Mouse (Mus musculus) lung, embryonic 15.5 days (tissue): ENCODE results near the gene Fam83e. TPM values are rescaled to one million over a fixed set of nuclear protein-coding genes. Genes with fewer than 3 reads are reported as not detected.

Source experiments
- ATAC-seq: fragments of 200-750 bp; cut with Nextera tagmentation; 2 replicates; pipeline ENCODE4 v1.8.0; 2017; ENCODE audit warnings: moderate number of reproducible peaks, borderline replicate concordance; ENCODE audit not compliant: low FRiP score, low TSS enrichment; ENCODE audit errors: extremely low read depth
- H3K27ac ChIP-seq: fragments of 300-500 bp; sonication (generic); 2 replicates; pipeline ENCODE4 v1.5.1; 2015; ENCODE audit warnings: moderate library complexity, mild to moderate bottlenecking, inconsistent platforms
- H3K27me3 ChIP-seq: fragments of 300-500 bp; sonication (generic); 2 replicates; pipeline ENCODE4 v1.6.1; 2015; ENCODE audit warnings: inconsistent platforms
- H3K36me3 ChIP-seq: fragments of 300-500 bp; sonication (generic); 2 replicates; pipeline ENCODE4 v1.6.1; 2015; ENCODE audit warnings: inconsistent platforms
- H3K4me1 ChIP-seq: fragments of 300-500 bp; sonication (generic); 2 replicates; pipeline ENCODE4 v1.6.1; 2015; ENCODE audit warnings: inconsistent platforms
- H3K4me2 ChIP-seq: fragments of 300-500 bp; sonication (generic); 2 replicates; pipeline ENCODE4 v1.6.1; 2015; ENCODE audit warnings: inconsistent platforms, mild to moderate bottlenecking, moderate library complexity
- H3K4me3 ChIP-seq: fragments of 300-500 bp; sonication (generic); 2 replicates; pipeline ENCODE4 v1.5.1; 2015; ENCODE audit warnings: mild to moderate bottlenecking, inconsistent platforms
- H3K9ac ChIP-seq: fragments of 300-500 bp; sonication (generic); 2 replicates; pipeline ENCODE4 v1.6.1; 2015; ENCODE audit warnings: inconsistent platforms
- H3K9me3 ChIP-seq: fragments of 300-500 bp; sonication (generic); 2 replicates; pipeline ENCODE4 v1.6.1; 2016; ENCODE audit warnings: inconsistent platforms
- WGBS: fragments of 180-500 bp; shearing (Covaris S2); methylation state at CpG from one replicate; pipeline ENCODE4 v1.1.7; 2015; 5-methylcytosine and 5-hydroxymethylcytosine counted together
- polyA plus RNA-seq: library from polyadenylated mRNA; unstranded; fragments of >200 nt; fragmentation: Nextera tagmentation; extraction: Ambion mirVana; gene quantifications from 2 replicates; pipeline ENCODE4 v1.2.1, GENCODE M21; 2015

The Fam83e gene
- polyA plus RNA-seq, 1 experiment from 2014 or later: 1.5 TPM

DNA sequence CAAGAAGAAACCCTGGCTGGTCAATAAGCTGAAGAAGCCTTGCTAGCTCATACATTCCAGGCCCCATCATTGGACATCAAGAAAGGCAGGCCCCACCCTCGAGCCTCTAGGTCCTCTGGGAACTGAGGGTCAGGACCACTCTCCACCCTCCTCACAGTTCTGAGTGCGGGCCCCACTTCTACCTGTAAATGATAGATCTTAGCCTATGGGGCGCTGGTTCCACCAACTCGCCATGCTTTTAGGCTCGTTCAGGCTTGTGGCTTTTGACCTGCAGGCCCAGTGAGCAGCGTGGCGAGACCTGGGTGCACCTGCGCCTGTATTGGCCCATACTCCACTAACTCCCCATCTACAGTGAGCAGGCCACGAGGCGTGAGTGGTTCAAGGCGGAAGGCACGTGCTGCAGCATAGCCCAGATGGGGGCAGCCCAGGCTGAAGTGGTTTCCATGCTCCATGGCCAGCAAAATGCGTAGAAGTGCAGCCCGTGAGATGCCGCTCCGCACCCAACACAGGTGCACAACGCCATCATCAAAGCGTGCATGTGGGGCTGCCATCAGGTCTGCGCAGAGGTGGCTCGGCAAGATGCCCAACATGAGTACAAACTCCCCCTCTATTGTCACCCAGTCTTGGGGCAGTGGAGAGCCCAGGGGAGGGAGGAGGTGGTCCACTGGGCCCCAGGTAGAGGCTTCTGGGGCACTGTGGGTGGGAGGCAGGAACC lies 10.4 kb upstream of the Fam83e start:
- WGBS: 90% methylated on average over 20 of the region's 20 CpGs
- Histone ChIP-seq H3K9ac (no peak overlapping the region), H3K4me1 (peaks cover 57% of the 10 kb centered on the region), H3K36me3 (peaks cover 34% of the 10 kb centered on the region), H3K27ac (no peak overlapping the region), H3K4me3 (no peak overlapping the region), H3K4me2 (no peak overlapping the region), H3K9me3 (no peaks in the 10 kb centered on the region), H3K27me3 (no peaks in the 10 kb centered on the region)
- ATAC-seq: no peak

DNA sequence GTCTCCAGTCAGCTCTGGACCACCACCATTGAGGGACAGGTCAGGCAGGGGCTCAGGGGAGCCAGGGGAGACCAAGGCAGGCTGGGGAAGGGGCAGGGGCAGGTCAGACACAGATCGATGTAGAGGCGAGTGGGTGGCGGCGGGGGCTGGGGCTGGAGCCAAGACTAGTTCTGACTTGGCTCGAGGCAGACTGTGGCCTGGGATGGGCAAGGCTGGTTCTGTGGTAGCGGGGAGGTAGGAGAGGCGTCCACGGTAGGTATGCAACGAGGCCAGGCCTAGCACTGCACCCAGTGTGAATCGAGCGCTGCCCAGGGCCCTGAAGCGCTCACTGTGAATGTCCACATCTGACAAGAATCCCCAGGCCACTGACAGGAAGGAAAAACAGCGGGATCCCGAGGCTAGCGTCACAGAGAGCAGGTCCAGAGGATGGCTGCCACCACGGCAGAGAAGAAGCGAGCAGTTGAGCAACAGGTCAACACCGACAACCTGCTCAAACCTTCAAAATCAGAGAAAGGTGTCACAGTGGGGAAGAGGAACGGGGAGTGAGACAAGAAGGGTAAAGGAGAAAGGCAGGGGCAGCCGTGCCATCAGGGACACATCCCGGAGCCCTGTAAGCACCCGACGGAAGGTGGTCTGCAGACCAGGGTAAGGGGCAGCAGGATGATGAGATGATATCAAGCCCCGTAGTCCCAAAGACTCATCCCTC lies 9.5 kb upstream of the Fam83e start:
- Histone ChIP-seq H3K4me3 (no peak overlapping the region), H3K9ac (no peak overlapping the region), H3K27ac (no peak overlapping the region), H3K4me2 (no peak overlapping the region), H3K4me1 (peaks cover 57% of the 10 kb centered on the region), H3K27me3 (no peaks in the 10 kb centered on the region), H3K36me3 (peaks cover 34% of the 10 kb centered on the region), H3K9me3 (no peaks in the 10 kb centered on the region)
- no peak for ATAC-seq
- WGBS: 89% methylated on average over 24 of the region's 24 CpGs

DNA sequence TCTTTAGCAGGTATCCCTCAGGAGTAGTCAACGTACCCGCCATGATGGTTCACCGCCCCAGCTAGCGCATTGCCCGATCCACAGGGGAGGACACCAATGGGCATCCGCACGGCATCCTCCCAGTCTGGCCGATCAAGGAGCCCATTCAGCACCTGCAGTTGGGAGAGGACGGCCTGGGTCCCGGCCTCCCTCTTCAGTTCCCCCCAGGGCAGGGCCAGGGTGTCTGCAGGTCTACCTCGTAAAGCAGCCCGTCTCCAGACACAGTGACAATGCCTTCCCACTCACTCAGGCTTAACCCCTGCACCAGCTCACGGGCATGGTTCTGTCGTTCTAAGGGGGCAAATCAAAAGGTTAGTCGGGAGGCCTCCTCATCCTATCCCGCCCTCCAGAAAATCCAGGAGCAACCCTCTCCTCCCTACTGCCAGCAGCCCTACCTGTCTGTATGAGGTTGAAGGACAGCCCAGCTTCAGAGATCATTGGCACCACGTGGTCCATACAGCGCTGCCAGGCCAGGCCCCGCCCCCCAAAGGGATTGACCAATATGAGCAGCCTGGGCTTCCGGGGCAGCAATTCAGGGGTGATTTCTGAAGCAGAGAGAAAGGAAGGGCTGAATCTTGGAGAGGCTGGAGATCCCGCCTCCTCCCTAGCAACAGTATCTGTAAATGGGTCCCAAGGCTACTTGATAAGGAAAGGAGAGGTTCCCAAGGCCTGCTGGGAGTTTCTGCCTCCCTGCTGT lies 8.8 kb upstream of the Fam83e start:
- no peaks in the 10 kb centered on the region for H3K27me3 ChIP-seq
- no peaks in the 10 kb centered on the region for H3K9me3 ChIP-seq
- no peak overlapping the region for H3K9ac ChIP-seq
- peaks cover 34% of the 10 kb centered on the region for H3K36me3 ChIP-seq
- 82% methylated on average over 21 of the region's 21 CpGs for WGBS
- H3K4me1 ChIP-seq: peaks cover 58% of the 10 kb centered on the region
- no peak overlapping the region for H3K4me3 ChIP-seq
- H3K27ac ChIP-seq: no peak overlapping the region
- H3K4me2 ChIP-seq: no peak overlapping the region
- ATAC-seq: no peak

DNA sequence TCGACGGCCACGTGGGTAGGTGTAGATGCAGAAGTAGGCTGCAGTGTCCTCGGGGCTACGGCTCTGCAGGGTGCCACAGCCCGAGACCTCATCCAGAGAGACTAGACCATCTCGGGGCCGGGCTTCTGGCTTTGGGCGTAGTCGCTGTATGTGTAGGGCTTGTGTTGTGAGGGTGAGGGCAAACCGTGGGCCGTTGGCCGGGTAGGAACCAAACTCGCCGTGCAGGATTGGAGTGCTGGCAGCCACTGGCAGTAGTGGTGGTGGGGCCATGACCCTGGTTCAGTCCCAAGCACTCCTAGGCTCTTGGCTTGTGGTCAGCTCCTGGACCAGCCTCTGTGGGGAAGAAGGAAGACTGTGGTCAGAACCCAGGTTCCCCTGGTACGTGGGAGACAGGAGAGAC lies 7.6 kb upstream of the Fam83e start:
- Histone ChIP-seq H3K4me3 (no peak overlapping the region), H3K4me1 (peaks cover 46% of the 10 kb centered on the region), H3K9ac (no peak overlapping the region), H3K9me3 (no peaks in the 10 kb centered on the region), H3K36me3 (peaks cover 34% of the 10 kb centered on the region), H3K27me3 (no peaks in the 10 kb centered on the region), H3K27ac (no peak overlapping the region), H3K4me2 (no peak overlapping the region)
- ATAC-seq: no peak
- 90% methylated on average over 16 of the region's 16 CpGs for WGBS

DNA sequence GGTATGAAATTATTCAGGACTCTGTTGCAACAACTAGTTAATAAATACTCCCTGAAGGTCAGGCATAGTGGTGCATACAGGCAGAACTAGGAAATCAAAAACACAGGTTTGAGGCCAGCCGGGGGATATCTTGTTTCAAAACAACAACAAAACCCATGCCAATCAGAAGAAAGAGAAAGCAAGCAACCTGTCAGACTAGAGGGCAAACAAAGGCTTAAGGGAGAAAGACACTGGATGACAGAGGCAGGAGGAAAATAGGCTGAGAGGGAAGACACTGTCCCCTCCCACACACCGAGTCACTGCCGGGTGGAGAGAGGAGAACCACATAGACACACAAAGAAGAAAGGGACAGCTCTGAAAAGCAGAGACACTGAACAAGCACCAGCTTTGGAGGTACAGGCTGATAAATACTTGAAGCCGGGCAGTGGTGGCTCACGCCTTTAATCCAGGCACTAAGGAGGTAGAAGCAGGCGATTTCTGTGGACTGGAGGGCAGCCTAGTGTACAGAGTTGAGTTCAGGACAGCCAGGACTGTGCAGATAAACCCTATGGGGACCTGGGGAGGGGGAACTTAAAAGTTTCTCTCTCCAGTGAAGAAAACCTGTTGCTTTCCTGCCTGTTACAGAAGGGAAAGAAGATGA lies 7.0 kb upstream of the Fam83e start:
- H3K27me3 ChIP-seq: no peaks in the 10 kb centered on the region
- H3K9me3 ChIP-seq: no peaks in the 10 kb centered on the region
- H3K4me3 ChIP-seq: peak overlapping the region; percentile 86
- WGBS: 78% methylated on average over 6 of the region's 6 CpGs
- peaks cover 43% of the 10 kb centered on the region for H3K4me1 ChIP-seq
- H3K27ac ChIP-seq: peak overlapping the region; percentile 75; the same call in 1 of the 2 replicates
- peaks cover 34% of the 10 kb centered on the region for H3K36me3 ChIP-seq
- H3K9ac ChIP-seq: peak overlapping the region; percentile 76; the same call in 1 of the 2 replicates
- H3K4me2 ChIP-seq: peak overlapping the region; percentile 86
- ATAC-seq: no peak

DNA sequence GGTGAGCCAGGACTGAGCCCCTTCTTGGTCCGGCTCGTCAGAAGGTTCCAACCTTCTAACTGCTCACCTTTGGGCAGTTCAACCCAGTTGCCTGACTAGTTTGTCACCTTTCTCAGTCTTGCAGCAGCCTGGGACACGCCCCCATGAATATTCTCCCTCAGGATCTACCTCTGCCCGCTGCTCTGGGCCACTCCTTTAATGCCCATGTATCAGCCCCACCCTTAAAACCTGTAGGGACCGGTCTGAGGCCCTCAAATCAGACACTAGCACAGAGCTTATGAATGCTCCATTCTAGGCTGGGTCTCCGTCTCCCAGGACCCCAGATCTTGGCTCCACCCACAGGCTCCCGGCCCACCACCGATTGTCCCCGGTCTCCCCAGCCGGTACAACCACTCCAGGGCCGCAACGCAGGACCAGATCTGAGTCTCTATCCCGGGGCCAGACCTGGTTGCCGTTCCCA lies 6.4 kb upstream of the Fam83e start:
- WGBS: 9% methylated on average over 14 of the region's 14 CpGs
- Histone ChIP-seq H3K4me2 (peak overlapping the region; percentile 86), H3K4me3 (peak overlapping the region; percentile 86), H3K4me1 (peaks cover 46% of the 10 kb centered on the region), H3K36me3 (peaks cover 40% of the 10 kb centered on the region), H3K27ac (peak overlapping the region; percentile 75), H3K27me3 (no peaks in the 10 kb centered on the region), H3K9me3 (no peaks in the 10 kb centered on the region), H3K9ac (peak overlapping the region; percentile 76)
- ATAC-seq: peak; percentile 44

DNA sequence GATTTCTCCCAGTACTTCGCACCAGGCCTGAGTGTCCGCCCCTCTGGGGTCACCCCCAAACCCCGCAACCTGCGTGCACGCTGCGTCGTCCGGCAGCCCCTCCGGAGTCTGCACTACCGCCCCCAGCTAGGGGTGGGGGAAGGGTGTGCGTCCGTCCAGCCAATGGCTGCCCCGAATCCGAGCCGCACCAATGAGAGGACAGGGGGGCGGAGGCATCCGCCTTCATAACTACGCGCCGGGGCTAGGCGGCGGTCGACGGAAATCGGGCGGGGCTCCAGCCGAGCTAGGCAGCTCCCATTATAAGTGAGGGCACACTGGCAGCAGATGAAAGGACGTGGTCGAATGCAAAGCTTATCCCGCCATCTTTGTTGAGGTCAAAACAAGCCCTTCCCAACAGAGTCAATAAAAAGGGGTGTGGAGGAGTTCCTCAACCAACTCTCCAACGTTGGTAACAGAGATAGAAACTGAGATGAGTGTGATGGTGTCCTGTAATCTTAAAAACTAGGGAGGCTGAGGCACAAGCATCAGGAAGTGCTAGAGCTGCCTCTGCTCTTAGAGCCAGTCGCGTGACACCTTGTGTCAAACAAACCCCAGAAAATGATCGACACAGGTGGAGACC lies 5.8 kb upstream of the Fam83e start, which contains the start of gene Rpl18:
Gene Rpl18 (plus strand): TSS at position 368 of the 619 bp plus-strand sequence.
- H3K9me3 ChIP-seq: no peaks in the 10 kb centered on the region
- H3K4me2 ChIP-seq: peak within 1 kb of the TSS; percentile 86
- peak within 1 kb of the TSS; percentile 76 for H3K9ac ChIP-seq
- peaks cover 51% of the 10 kb centered on the region for H3K4me1 ChIP-seq
- H3K27ac ChIP-seq: peak within 1 kb of the TSS; percentile 75
- H3K4me3 ChIP-seq: peak within 1 kb of the TSS; percentile 86
- ATAC-seq: peak; percentile 94
- H3K36me3 ChIP-seq: peaks cover 45% of the 10 kb centered on the region
- 7% methylated on average over 34 of the region's 34 CpGs for WGBS
- no peaks in the 10 kb centered on the region for H3K27me3 ChIP-seq

DNA sequence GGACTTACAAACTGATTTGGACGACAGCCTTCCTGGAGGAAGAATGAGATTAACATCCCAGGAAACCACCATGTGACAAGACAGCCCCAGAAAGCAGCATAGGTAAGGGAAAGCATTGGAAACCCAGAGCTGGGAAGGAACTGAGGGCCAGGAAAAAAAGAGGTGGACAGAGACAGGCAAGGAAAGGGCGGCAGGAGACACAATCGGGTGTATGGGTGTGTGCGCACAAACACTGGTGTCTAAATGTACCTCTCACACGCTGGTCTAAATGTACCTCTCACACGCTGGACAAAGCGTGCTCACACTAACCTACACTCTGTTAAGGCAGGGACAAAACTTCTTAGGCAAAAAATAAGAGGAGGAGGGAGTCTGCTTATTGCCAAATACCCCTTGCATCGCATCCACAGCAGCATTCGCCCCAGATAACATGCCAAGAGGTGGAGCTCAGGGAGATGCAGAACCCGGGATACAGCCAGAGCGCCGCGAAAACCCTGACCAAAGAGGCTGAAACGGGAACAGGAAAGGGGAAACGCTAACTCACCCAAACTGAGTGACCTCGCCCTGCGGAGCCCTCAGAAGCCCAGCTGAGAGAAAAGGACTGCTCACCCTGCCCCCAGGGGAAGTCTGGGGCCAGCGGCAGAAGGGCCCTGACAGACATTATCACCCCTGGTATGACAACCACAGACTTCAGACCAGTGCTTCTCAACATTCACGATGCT lies 5.1 kb upstream of the Fam83e start:
- peaks cover 46% of the 10 kb centered on the region for H3K36me3 ChIP-seq
- H3K4me1 ChIP-seq: peaks cover 58% of the 10 kb centered on the region
- H3K9ac ChIP-seq: peak overlapping the region; percentile 22; the same call in 1 of the 2 replicates
- peak overlapping the region; percentile 29; the same call in 1 of the 2 replicates for H3K27ac ChIP-seq
- 76% methylated on average over 19 of the region's 19 CpGs for WGBS
- H3K4me3 ChIP-seq: peak overlapping the region; percentile 86
- no peaks in the 10 kb centered on the region for H3K27me3 ChIP-seq
- ATAC-seq: no peak
- peak overlapping the region; percentile 86 for H3K4me2 ChIP-seq
- no peaks in the 10 kb centered on the region for H3K9me3 ChIP-seq

DNA sequence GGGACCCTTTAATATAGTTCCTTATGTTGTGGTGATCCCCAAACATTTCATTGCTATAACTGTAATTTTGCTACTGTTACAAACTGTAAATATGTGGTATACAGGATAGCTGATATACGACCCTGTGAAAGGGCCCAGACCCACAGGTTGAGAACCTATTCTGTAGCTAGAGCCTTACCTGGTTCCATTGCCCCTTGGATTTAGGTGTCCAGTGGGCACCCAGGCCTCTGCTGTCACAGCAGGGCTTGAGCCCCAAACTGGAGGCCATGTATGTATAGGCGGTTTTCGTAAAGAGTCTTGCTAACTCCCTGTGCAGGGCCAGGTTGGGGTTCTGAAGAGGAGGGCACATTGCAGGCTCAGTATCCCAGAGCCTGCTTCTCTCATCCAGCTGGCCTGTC lies 4.6 kb upstream of the Fam83e start:
- Histone ChIP-seq H3K4me2 (peak overlapping the region; percentile 86), H3K27me3 (no peaks in the 10 kb centered on the region), H3K4me3 (peak overlapping the region; percentile 86), H3K27ac (no peak overlapping the region), H3K9me3 (no peaks in the 10 kb centered on the region), H3K4me1 (peaks cover 60% of the 10 kb centered on the region), H3K36me3 (peaks cover 46% of the 10 kb centered on the region), H3K9ac (0 out of 2 replicates have a peak overlapping the region, but pooled peaks have one; percentile 89)
- ATAC-seq: no peak
- WGBS: 87% methylated on average over 3 of the region's 3 CpGs

DNA sequence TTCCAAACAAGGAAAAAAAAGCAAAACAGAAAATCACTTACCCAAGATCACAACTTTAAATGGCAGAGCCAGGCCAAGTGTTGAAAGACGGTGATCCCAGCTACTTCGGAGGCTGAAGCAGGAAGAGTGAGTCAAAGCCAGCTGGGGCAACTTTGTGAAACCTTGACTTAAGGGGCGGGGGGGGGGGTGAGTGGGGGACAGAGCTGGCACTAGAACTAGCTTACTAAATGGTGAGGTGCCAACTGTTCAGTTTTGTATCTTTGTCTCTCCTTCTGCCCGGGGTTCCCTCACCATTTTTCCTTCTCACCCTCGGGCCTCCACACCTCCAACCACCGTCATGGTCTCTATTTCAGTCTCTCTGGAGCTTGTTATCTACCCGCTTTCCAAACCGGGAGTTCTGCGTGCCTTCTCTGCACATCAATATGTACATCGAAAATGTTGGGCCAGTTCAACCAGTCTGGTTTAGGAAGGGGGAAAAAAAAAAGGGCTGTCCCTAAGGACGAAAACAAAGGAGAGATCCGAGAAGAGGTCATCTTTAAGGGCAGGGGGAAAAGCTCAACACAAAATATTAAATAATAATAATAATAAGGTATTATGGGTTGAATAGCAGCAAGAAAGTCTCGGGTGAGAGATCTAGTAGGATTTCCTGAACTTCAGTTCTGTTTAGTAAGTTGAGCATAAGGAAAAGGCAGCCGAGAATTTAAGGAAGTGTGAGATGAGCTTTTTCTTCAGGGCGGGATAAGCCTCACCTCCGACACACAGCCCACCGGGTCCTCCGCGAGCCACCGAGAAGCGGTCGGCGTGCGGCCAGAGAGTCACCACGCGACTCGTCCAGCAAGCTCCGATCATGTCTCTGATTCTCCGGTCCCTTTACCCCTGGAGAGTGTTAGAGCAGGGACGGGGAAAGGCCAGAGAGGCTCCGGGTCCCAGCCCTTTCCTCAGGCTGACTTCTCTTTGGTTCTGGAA lies 3.8 kb upstream of the Fam83e start:
- 7% methylated on average over 31 of the region's 31 CpGs for WGBS
- no peaks in the 10 kb centered on the region for H3K9me3 ChIP-seq
- peak; percentile 5; the same call in 1 of the 2 replicates for ATAC-seq
- H3K36me3 ChIP-seq: peaks cover 46% of the 10 kb centered on the region
- peak overlapping the region; percentile 86 for H3K4me2 ChIP-seq
- no peaks in the 10 kb centered on the region for H3K27me3 ChIP-seq
- H3K4me3 ChIP-seq: peak overlapping the region; percentile 86
- peak overlapping the region; percentile 89 for H3K9ac ChIP-seq
- peaks cover 60% of the 10 kb centered on the region for H3K4me1 ChIP-seq
- peak overlapping the region; percentile 88 for H3K27ac ChIP-seq
